In genomic region chr8:44937905-44938642, GRCm38 (mm10) we compare ENCODE assay signal across 8 mouse cellular contexts. TPM values are rescaled to one million over a fixed set of nuclear protein-coding genes. Genes with fewer than 3 reads are reported as not detected.
DNase-seq lines count a peak whose midpoint lies in the region; ATAC-seq and TF ChIP-seq lines count a peak whose summit lies in the region.

No protein-coding gene starts in this region.

- peak overlapping the region; percentile 90 for H3K27ac ChIP-seq in hindbrain, embryonic 11.5 days (ENCODE audit: low read depth, low read length)

- DNase-seq in NIH3T3 (ENCODE audit: low read depth), result peak; percentile 97
- DNase-seq in cerebellum, postnatal 10 days, result peak; percentile 96 to 97
- peak; percentile 80 to 81 for DNase-seq in frontal cortex, postnatal 25 days (ENCODE audit: low spot score in 2 of 2)
- DNase-seq in hindbrain, embryonic 11.5 days (ENCODE audit: low spot score), result peak; percentile 93
- peak; percentile 86 for DNase-seq in layer of hippocampus, adult 9-11 months
- peak; percentile 89 for DNase-seq in lung, adult 2 months
- peak; percentile 90 for DNase-seq in ovary, adult 18-20 months (ENCODE audit: low spot score)
- peak; percentile 56 for DNase-seq in thymus, postnatal 4 days

- peak overlapping the region; percentile 73 for H3K9ac ChIP-seq in hindbrain, embryonic 11.5 days (ENCODE audit: low read depth, low read length)

- no peaks in the 10 kb centered on the region for H3K4me1 ChIP-seq in hindbrain, embryonic 11.5 days (replicated peaks; ENCODE audit: control insufficient read depth, insufficient read depth, low read length)
- no peaks in the 10 kb centered on the region for H3K4me1 ChIP-seq in lung, adult 2 months (ENCODE audit: control insufficient read depth, insufficient read depth, low read length)

- ATAC-seq in hindbrain, embryonic 11.5 days (ENCODE audit: low FRiP score), result peak; percentile 85

- no peaks in the 10 kb centered on the region for H3K27me3 ChIP-seq in hindbrain, embryonic 11.5 days (ENCODE audit: control insufficient read depth, insufficient read depth, low read length)

- peak; percentile 47; the same call in 1 of the 2 replicates for TF ChIP-seq POLR2A in lung, adult 2 months (IDR thresholded peaks at IDR 0.05; ENCODE audit: borderline replicate concordance, extremely low read depth, low read depth, low read length)

- H3K9me3 ChIP-seq in hindbrain, embryonic 11.5 days (ENCODE audit: control insufficient read depth, low read length), result no peaks in the 10 kb centered on the region

- TF ChIP-seq CTCF in lung, adult 2 months (IDR thresholded peaks at IDR 0.05; ENCODE audit: insufficient read depth, low read length), result no peak

- WGBS in hindbrain, embryonic 11.5 days, result under 1% methylated on average over 70 of the region's 87 CpGs
- WGBS in lung, adult 2 months, result under 1% methylated on average over 83 of the region's 87 CpGs

- H3K36me3 ChIP-seq in hindbrain, embryonic 11.5 days (ENCODE audit: control insufficient read depth, insufficient read depth, low read length), result no peaks in the 10 kb centered on the region

- peak overlapping the region; percentile 82 for H3K4me2 ChIP-seq in hindbrain, embryonic 11.5 days (replicated peaks; ENCODE audit: low read depth, low read length)

- H3K4me3 ChIP-seq in hindbrain, embryonic 11.5 days (ENCODE audit: low read depth, low read length), result peak overlapping the region; percentile 67
- H3K4me3 ChIP-seq in lung, adult 2 months (replicated peaks; ENCODE audit: extremely low read depth, low read depth, low read length), result peak overlapping the region; percentile 59

RNA-seq across cellular contexts. Expression of gene Fat1, which starts 2.8 kb away (rescaled TPM):
- polyA plus RNA-seq in hindbrain, embryonic 11.5 days (2014; fragmentation: Nextera tagmentation; extraction: Ambion mirVana), result 26.3 and 33.5 TPM in 2 replicates
- 21.5 and 24.9 TPM in 2 replicates for polyA plus RNA-seq in lung, adult 2 months (2012; rRNA removed)

Comparison
In these comparisons a context has a peak if more than half of its experiments do, and no peak if none do; other contexts are left out.
1. Peak in every context shown above with its lines: DNase-seq, ATAC-seq, H3K4me3 ChIP-seq and H3K27ac ChIP-seq.